Mouse (Mus musculus) lung, postnatal 4 days (tissue): ENCODE results near the gene Epn1.

ENCODE experiments used
- DNase-seq, 2 experiments: peaks; one replicate each; pipeline ENCODE4 v3.0.0; 2021

Epn1 gene

GRCm38 (mm10) chr7:5098769-5099168 lies 18.7 kb downstream of the Epn1 start:
- DNase-seq, result no peak

GRCm38 (mm10) chr7:5099796-5100195 lies 19.8 kb downstream of the Epn1 start:
- DNase-seq, result no peak

- peak in 1 of 2 experiments; percentile 44 for DNase-seq
These were observed 21.1 kb downstream of the Epn1 start for GRCm38 (mm10) chr7:5101066-5101663.

GRCm38 (mm10) chr7:5102564-5102963 lies 22.5 kb downstream of the Epn1 start:
- no peak for DNase-seq

GRCm38 (mm10) chr7:5108272-5108671 lies 28.2 kb downstream of the Epn1 start:
- no peak for DNase-seq

GRCm38 (mm10) chr7:5109301-5109700 lies 29.3 kb downstream of the Epn1 start:
- DNase-seq, result no peak

GRCm38 (mm10) chr7:5112701-5113100 lies 32.7 kb downstream of the Epn1 start:
- no peak for DNase-seq

- DNase-seq, result no peak
These were observed 36.8 kb downstream of the Epn1 start, which contains the start of gene Rfpl4 for GRCm38 (mm10) chr7:5116850-5117249. Gene Rfpl4, minus strand, starts transcription at chr7:5116950.

GRCm38 (mm10) chr7:5125078-5125477 lies 45.0 kb downstream of the Epn1 start:
- no peak for DNase-seq

GRCm38 (mm10) chr7:5125549-5126406 lies 45.7 kb downstream of the Epn1 start, which contains the start of gene Rasl2-9:
Gene Rasl2-9, minus strand, starts transcription at chr7:5125950.
- DNase-seq, result peak; percentile 83 to 85
